Mouse (Mus musculus) cerebral cortex, adult 2 months (tissue): ENCODE data around the gene Olfr1295.

ENCODE experiments used
- WGBS: fragments of 180-500 bp; shearing (Covaris S2); methylation state at CpG from one replicate; pipeline ENCODE4 v1.1.7; 2018; 5-methylcytosine and 5-hydroxymethylcytosine counted together

The Olfr1295 gene

DNA sequence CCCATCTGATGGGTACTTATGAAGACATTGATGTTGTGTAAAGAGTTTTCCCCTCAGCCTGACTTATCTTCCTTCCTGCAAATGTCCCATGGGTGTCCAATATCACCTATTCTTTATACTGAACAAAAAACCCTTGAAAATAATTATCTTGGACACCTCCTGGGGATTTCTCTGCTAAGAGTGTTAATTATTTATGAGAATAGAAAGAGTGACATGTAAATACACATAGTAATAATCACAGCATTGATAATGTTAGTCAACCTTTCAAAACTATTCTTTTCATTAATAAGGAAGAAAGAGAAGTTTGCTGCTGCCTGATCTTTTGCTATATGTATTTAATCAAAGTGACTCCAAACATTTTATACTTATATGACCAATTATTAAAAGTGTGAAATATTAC lies at the start of gene Olfr1295:
Olfr1295 (minus strand) TSS at position 101 of the 400 bp plus-strand sequence.

DNA sequence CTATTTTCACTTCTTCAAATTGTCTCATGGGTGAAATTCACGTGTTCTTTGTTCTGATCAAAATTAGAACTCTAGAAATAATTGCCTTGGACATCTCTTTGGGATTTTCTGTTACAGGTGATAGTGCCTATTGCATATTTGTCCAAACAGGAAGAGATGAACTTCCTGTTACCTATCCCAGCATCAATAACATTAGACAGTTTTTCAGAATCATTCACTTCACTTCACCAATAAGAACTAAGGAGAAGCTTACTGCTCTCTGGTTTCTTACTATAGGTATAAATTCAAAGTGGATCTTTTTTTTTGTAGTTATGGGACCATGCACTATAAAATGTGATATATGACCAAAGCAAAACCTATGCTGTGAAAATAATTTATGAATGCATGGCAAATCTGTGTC lies 29.3 kb downstream of the Olfr1295 start, which contains the start of gene Olfr1294:
Olfr1294 (minus strand) TSS at position 101 of the 400 bp plus-strand sequence.
- WGBS: 61% methylated on average over 1 of the region's 1 CpGs

DNA sequence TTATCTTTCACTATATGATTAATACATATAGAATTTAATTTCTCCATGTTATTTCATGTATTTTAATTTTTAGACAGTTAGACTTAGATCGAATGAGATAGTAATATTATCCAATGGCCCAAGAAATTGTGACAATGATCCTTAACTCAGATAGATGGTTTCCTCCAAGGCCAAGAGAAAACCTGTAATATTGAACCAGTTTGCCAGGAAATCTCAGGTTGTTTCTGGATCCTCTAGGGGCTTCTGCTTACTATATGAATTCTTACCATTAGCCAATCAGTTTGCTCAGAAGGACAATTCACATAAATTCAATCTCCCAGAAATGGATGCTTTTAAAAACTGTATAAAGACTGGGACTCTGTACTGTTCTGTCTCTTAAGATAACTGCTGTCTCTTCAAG lies 44.6 kb downstream of the Olfr1295 start, which contains the start of gene Olfr1293-ps:
Olfr1293-ps (plus strand) TSS at position 301 of the 400 bp plus-strand sequence.
- WGBS: 91% methylated on average over 1 of the region's 1 CpGs

DNA sequence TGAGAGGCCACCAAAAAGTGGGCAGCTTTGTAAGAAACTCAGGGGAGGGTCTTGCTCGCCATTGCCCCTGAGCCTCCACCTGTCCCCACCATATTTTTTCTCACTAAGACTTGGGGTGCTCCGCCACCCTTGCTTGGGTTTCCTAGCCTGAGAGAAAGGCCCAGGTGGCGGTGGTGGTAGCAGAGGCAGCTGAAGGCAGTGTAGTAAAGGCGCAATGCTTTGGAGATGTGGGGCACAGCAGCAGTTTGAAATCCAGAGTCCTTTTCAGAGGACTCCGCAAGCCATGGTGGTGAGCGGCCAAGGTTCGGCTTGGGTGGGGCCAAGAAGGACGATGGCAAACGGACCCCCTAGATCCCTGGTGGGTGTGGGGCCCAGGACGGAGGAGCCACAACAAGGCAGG lies 52.0 kb downstream of the Olfr1295 start:
- WGBS: 89% methylated on average over 10 of the region's 10 CpGs
